Mouse (Mus musculus) midbrain, embryonic 16.5 days (tissue): ENCODE data around the gene Ccdc96. TPM values are rescaled to one million over a fixed set of nuclear protein-coding genes. Genes with fewer than 3 reads are reported as not detected.

Experiments
- polyA plus RNA-seq: library from polyadenylated mRNA; unstranded; fragments of >200 nt; fragmentation: Nextera tagmentation; extraction: Ambion mirVana; gene quantifications from 2 replicates; pipeline ENCODE4 v1.2.1, GENCODE M21; 2015

Ccdc96 gene
- polyA plus RNA-seq, 1 experiment from 2014 or later: 3.8 TPM

Other genes with a start within 250 kb of the Ccdc96 start
- 21.3 and 22.7 TPM in 2 replicates for gene Sorcs2, start 86.4 kb upstream of the Ccdc96 start, polyA plus RNA-seq
- 41.3 and 42.9 TPM in 2 replicates for gene Grpel1, start 19.6 kb upstream of the Ccdc96 start, polyA plus RNA-seq
- gene Tada2b, start 303 bp upstream of the Ccdc96 start, polyA plus RNA-seq: 2.9 and 3.2 TPM in 2 replicates
- gene Tbc1d14, start 108.7 kb downstream of the Ccdc96 start, polyA plus RNA-seq: 74.6 and 76.1 TPM in 2 replicates
- gene D5Ertd579e, start 211.4 kb downstream of the Ccdc96 start, polyA plus RNA-seq: 40.6 and 43.5 TPM in 2 replicates